12 mouse cellular contexts compared by ENCODE assay signal in genomic region chr10:107746717-107747116, GRCm38 (mm10). TPM values are rescaled to one million over a fixed set of nuclear protein-coding genes. Genes with fewer than 3 reads are reported as not detected.
DNase-seq lines count a peak whose midpoint lies in the region; ATAC-seq lines count a peak whose summit lies in the region.
"Had no signal": no experiment of that assay in that cellular context is flagged by ENCODE, and none has a peak within 500 bp of the region (broad histone marks: within the 10 kb centered on the region; RNA-seq: fewer than 3 reads in every experiment).

No protein-coding gene starts in this region.

- no peaks in the 10 kb centered on the region for H3K27me3 ChIP-seq in heart, embryonic 11.5 days (ENCODE audit: control insufficient read depth, insufficient read depth, low read length)
- no peaks in the 10 kb centered on the region for H3K27me3 ChIP-seq in lung, embryonic 16.5 days (ENCODE audit: control insufficient read depth, insufficient read depth, low read depth, low read length)
- no peaks in the 10 kb centered on the region for H3K27me3 ChIP-seq in hindbrain, embryonic 13.5 days
- no peaks in the 10 kb centered on the region for H3K27me3 ChIP-seq in neural tube, embryonic 15.5 days (replicated peaks)

- peak overlapping the region; percentile 47 for H3K4me2 ChIP-seq in heart, embryonic 11.5 days
- H3K4me2 ChIP-seq in lung, embryonic 16.5 days (ENCODE audit: low read depth, low read length) = peak overlapping the region; percentile 40
- peak overlapping the region; percentile 32 for H3K4me2 ChIP-seq in hindbrain, embryonic 13.5 days
- H3K4me2 ChIP-seq in neural tube, embryonic 15.5 days = peak overlapping the region; percentile 42

- no peak for ATAC-seq in heart, embryonic 11.5 days (replicated peaks; ENCODE audit: insufficient number of reproducible peaks, low FRiP score, low TSS enrichment)
- ATAC-seq in lung, embryonic 16.5 days (ENCODE audit: low read depth) = 0 out of 2 replicates have a peak, but pooled peaks have one; percentile 54
- ATAC-seq in hindbrain, embryonic 13.5 days (ENCODE audit: low FRiP score) = no peak
- no peak for ATAC-seq in neural tube, embryonic 15.5 days (ENCODE audit: low FRiP score)

- H3K36me3 ChIP-seq in heart, embryonic 11.5 days (ENCODE audit: control insufficient read depth, insufficient read depth, low read length) = no peaks in the 10 kb centered on the region
- H3K36me3 ChIP-seq in lung, embryonic 16.5 days (ENCODE audit: control insufficient read depth, insufficient read depth, low read length) = no peaks in the 10 kb centered on the region
- H3K36me3 ChIP-seq in hindbrain, embryonic 13.5 days = no peaks in the 10 kb centered on the region
- no peaks in the 10 kb centered on the region for H3K36me3 ChIP-seq in neural tube, embryonic 15.5 days
- H3K36me3 ChIP-seq: forebrain, embryonic 10.5 days had no signal

- intact Hi-C loops in heart, postnatal 25 days (cut with DNase I) = loop anchor here (2.0 kb wide), 1 partner anchor 304 kb away; no protein-coding TSS in a partner anchor

- H3K27ac ChIP-seq in heart, embryonic 11.5 days (ENCODE audit: low read depth, low read length) = no peak overlapping the region
- H3K27ac ChIP-seq in lung, embryonic 16.5 days (ENCODE audit: low read length) = no peak overlapping the region
- no peak overlapping the region for H3K27ac ChIP-seq in hindbrain, embryonic 13.5 days
- H3K27ac ChIP-seq in neural tube, embryonic 15.5 days (replicated peaks) = no peak overlapping the region
- H3K27ac ChIP-seq: forebrain, embryonic 10.5 days had no signal

- H3K9me3 ChIP-seq in heart, embryonic 11.5 days (replicated peaks; ENCODE audit: control insufficient read depth, low read length) = no peaks in the 10 kb centered on the region
- H3K9me3 ChIP-seq in lung, embryonic 16.5 days (ENCODE audit: control insufficient read depth, low read length) = no peaks in the 10 kb centered on the region
- H3K9me3 ChIP-seq in hindbrain, embryonic 13.5 days = no peaks in the 10 kb centered on the region
- H3K9me3 ChIP-seq in neural tube, embryonic 15.5 days (replicated peaks) = no peaks in the 10 kb centered on the region
- H3K9me3 ChIP-seq: forebrain, embryonic 10.5 days had no signal

- DNase-seq in heart, postnatal 25 days (ENCODE audit: low spot score) = no peak
- no peak for DNase-seq in lung, postnatal 25 days (ENCODE audit: low spot score)
- no peak for DNase-seq in urinary bladder, postnatal 14 days (ENCODE audit: low spot score)
- no peak for DNase-seq in cerebellum, adult 9-10 months
- DNase-seq: adrenal gland, postnatal 36 days; cerebellum, adult 9-11 months had no signal

- WGBS in heart, embryonic 11.5 days (ENCODE audit: insufficient replicate concordance) = 25% methylated on average over 9 of the region's 9 CpGs
- WGBS in lung, embryonic 16.5 days = 9% methylated on average over 9 of the region's 9 CpGs
- WGBS in hindbrain, embryonic 13.5 days = 27% methylated on average over 9 of the region's 9 CpGs
- 17% methylated on average over 9 of the region's 9 CpGs for WGBS in neural tube, embryonic 15.5 days

- H3K9ac ChIP-seq in heart, embryonic 11.5 days (ENCODE audit: low read depth, low read length) = no peak overlapping the region
- no peak overlapping the region for H3K9ac ChIP-seq in lung, embryonic 16.5 days (ENCODE audit: low read length)
- H3K9ac ChIP-seq in hindbrain, embryonic 13.5 days = no peak overlapping the region; the same call in 1 of the 2 replicates
- H3K9ac ChIP-seq in neural tube, embryonic 15.5 days (replicated peaks) = no peak overlapping the region

- no peak overlapping the region for H3K4me3 ChIP-seq in heart, embryonic 11.5 days (ENCODE audit: low read depth, low read length)
- 0 out of 2 replicates have a peak overlapping the region, but pooled peaks have one; percentile 15 for H3K4me3 ChIP-seq in lung, embryonic 16.5 days (ENCODE audit: low read length)
- H3K4me3 ChIP-seq in hindbrain, embryonic 13.5 days = no peak overlapping the region
- H3K4me3 ChIP-seq in neural tube, embryonic 15.5 days (replicated peaks) = no peak overlapping the region
- H3K4me3 ChIP-seq: forebrain, embryonic 10.5 days had no signal

- H3K4me1 ChIP-seq in heart, embryonic 11.5 days (ENCODE audit: control insufficient read depth, insufficient read depth, low read length) = no peaks in the 10 kb centered on the region
- H3K4me1 ChIP-seq in lung, embryonic 16.5 days (replicated peaks; ENCODE audit: control insufficient read depth, insufficient read depth, low read length) = no peaks in the 10 kb centered on the region
- H3K4me1 ChIP-seq in hindbrain, embryonic 13.5 days (replicated peaks) = no peaks in the 10 kb centered on the region
- peaks cover 3% of the 10 kb centered on the region; the same call in 1 of the 2 replicates for H3K4me1 ChIP-seq in neural tube, embryonic 15.5 days

RNA-seq across cellular contexts. Expression of gene Ptprq, which starts 26.9 kb away (rescaled TPM):
- 0.07 and 0.14 TPM in 2 replicates for polyA plus RNA-seq in heart, embryonic 11.5 days (2014; fragmentation: Nextera tagmentation; extraction: Ambion mirVana)
- under 1 TPM in 1 of 2 experiments, not detected in 1; 0.06 TPM for total RNA-seq in heart, postnatal 25 days (2021)
- polyA plus RNA-seq in lung, embryonic 16.5 days (2015; fragmentation: Nextera tagmentation; extraction: Ambion mirVana) = 0.09 TPM in 2 replicates
- polyA plus RNA-seq in hindbrain, embryonic 13.5 days (2015; fragmentation: Nextera tagmentation; extraction: Ambion mirVana) = 0.08 and 0.12 TPM in 2 replicates
- 0.15 and 0.27 TPM in 2 replicates for polyA plus RNA-seq in neural tube, embryonic 15.5 days (2015; fragmentation: Nextera tagmentation; extraction: Ambion mirVana)
- total RNA-seq: megakaryocyte, adult 5-6 weeks had no signal
